Mouse (Mus musculus) stomach, embryonic 14.5 days (tissue): ENCODE results near the gene Fbln7. TPM values are rescaled to one million over a fixed set of nuclear protein-coding genes. Genes with fewer than 3 reads are reported as not detected.

ENCODE experiments used
- ATAC-seq: fragments of 200-750 bp; cut with Nextera tagmentation; 2 replicates; pipeline ENCODE4 v1.8.0; 2017; ENCODE audit warnings: low read depth, moderate TSS enrichment; ENCODE audit not compliant: insufficient number of reproducible peaks, insufficient read depth, low FRiP score
- H3K27ac ChIP-seq: fragments of 300-500 bp; sonication (generic); 2 replicates; pipeline ENCODE4 v1.5.1; 2014; ENCODE audit warnings: mild to moderate bottlenecking, low read length, moderate library complexity, mixed read lengths
- H3K27me3 ChIP-seq: fragments of 300-500 bp; sonication (generic); 2 replicates; pipeline ENCODE4 v1.6.1; 2014; ENCODE audit warnings: low read length, control low read depth, mixed read lengths; ENCODE audit not compliant: control insufficient read depth, insufficient read depth
- H3K36me3 ChIP-seq: fragments of 300-500 bp; sonication (generic); 2 replicates; pipeline ENCODE4 v1.6.1; 2014; ENCODE audit warnings: mild to moderate bottlenecking, control low read depth, low read length, moderate library complexity, mixed read lengths; ENCODE audit not compliant: control insufficient read depth, insufficient read depth
- H3K4me1 ChIP-seq: fragments of 300-500 bp; sonication (generic); 2 replicates; pipeline ENCODE4 v1.6.1; 2014; ENCODE audit warnings: low read length, control low read depth, mixed read lengths; ENCODE audit not compliant: control insufficient read depth, insufficient read depth
- H3K4me2 ChIP-seq: fragments of 300-500 bp; sonication (generic); replicated peaks from 2 replicates; pipeline ENCODE4 v1.6.1; 2014; ENCODE audit warnings: low read depth, low read length, control low read depth
- H3K4me3 ChIP-seq: fragments of 300-500 bp; sonication (generic); 2 replicates; pipeline ENCODE4 v1.5.1; 2014; ENCODE audit warnings: low read depth, low read length, control low read depth
- H3K9ac ChIP-seq: fragments of 300-500 bp; sonication (generic); replicated peaks from 2 replicates; pipeline ENCODE4 v1.6.1; 2014; ENCODE audit warnings: low read depth, mild to moderate bottlenecking, control low read depth, low read length, moderate library complexity, mixed read lengths
- H3K9me3 ChIP-seq: fragments of 300-500 bp; sonication (generic); 2 replicates; pipeline ENCODE4 v1.6.1; 2016; ENCODE audit warnings: low read depth, low read length, control low read depth; ENCODE audit not compliant: control insufficient read depth
- WGBS: fragments of 180-500 bp; shearing (Covaris S2); extraction: QIAGEN DNeasy Blood & Tissue Kit; methylation state at CpG from one replicate; pipeline ENCODE4 v1.1.7; 2014; 5-methylcytosine and 5-hydroxymethylcytosine counted together
- microRNA-seq: library from miRNA; unstranded; fragments of <30 nt; microRNA quantifications from one replicate; pipeline ENCODE4, GENCODE M21; 2016
- polyA plus RNA-seq: library from polyadenylated mRNA; unstranded; fragments of >200 nt; fragmentation: Nextera tagmentation; extraction: Ambion mirVana; gene quantifications from 2 replicates; pipeline ENCODE4 v1.2.1, GENCODE M21; 2014

The Fbln7 gene
- polyA plus RNA-seq, 1 experiment from 2014 or later, result 2.9 TPM

DNA sequence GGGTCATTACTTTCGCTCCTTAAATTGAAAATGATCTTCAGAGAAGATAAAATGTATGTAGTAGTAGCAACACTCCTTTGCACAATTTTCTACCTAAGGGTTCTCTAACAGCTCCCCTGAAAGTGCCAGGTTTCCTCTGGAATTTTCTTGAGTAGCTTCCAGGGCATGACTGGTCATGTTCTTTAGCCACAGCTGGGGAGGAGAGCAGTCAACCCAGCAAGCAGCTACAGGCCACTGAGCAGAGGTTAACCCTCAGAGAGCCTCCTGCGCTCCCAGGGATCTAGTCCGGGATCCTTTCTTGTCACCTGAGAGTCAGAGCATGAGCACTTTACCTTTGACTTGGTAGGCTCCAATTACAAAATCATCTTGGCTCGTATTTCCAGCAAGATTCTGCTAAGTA is 62.0 kb downstream of the Fbln7 start:
- no peak overlapping the region for H3K27ac ChIP-seq
- ATAC-seq, result no peak
- no peak overlapping the region for H3K4me2 ChIP-seq
- WGBS, result 87% methylated on average over 4 of the region's 4 CpGs
- no peak overlapping the region for H3K9ac ChIP-seq
- no peaks in the 10 kb centered on the region for H3K4me1 ChIP-seq
- no peaks in the 10 kb centered on the region for H3K9me3 ChIP-seq
- H3K4me3 ChIP-seq, result no peak overlapping the region
- H3K27me3 ChIP-seq, result no peaks in the 10 kb centered on the region
- peaks cover 4% of the 10 kb centered on the region; the same call in 1 of the 2 replicates for H3K36me3 ChIP-seq

GRCm38 (mm10) chr2:128928446-128928845 is 65.7 kb downstream of the Fbln7 start:
- Histone ChIP-seq H3K9me3 (no peaks in the 10 kb centered on the region), H3K36me3 (peaks cover 10% of the 10 kb centered on the region), H3K4me3 (no peak overlapping the region), H3K27me3 (no peaks in the 10 kb centered on the region), H3K9ac (no peak overlapping the region), H3K4me2 (no peak overlapping the region), H3K4me1 (no peaks in the 10 kb centered on the region), H3K27ac (no peak overlapping the region)
- no peak for ATAC-seq
- WGBS, result 76% methylated on average over 3 of the region's 3 CpGs

GRCm38 (mm10) chr2:128930704-128931103 is 67.9 kb downstream of the Fbln7 start:
- no peaks in the 10 kb centered on the region for H3K9me3 ChIP-seq
- H3K27ac ChIP-seq, result no peak overlapping the region
- H3K4me2 ChIP-seq, result no peak overlapping the region
- H3K27me3 ChIP-seq, result no peaks in the 10 kb centered on the region
- H3K9ac ChIP-seq, result no peak overlapping the region
- no peak for ATAC-seq
- H3K4me1 ChIP-seq, result no peaks in the 10 kb centered on the region
- H3K4me3 ChIP-seq, result no peak overlapping the region
- peaks cover 15% of the 10 kb centered on the region for H3K36me3 ChIP-seq

GRCm38 (mm10) chr2:128936256-128936655 is 73.5 kb downstream of the Fbln7 start:
- no peaks in the 10 kb centered on the region for H3K9me3 ChIP-seq
- peaks cover 5% of the 10 kb centered on the region; the same call in 1 of the 2 replicates for H3K36me3 ChIP-seq
- no peak for ATAC-seq
- no peak overlapping the region for H3K27ac ChIP-seq
- no peaks in the 10 kb centered on the region for H3K27me3 ChIP-seq
- H3K4me3 ChIP-seq, result no peak overlapping the region
- no peak overlapping the region for H3K9ac ChIP-seq
- 91% methylated on average over 3 of the region's 3 CpGs for WGBS
- H3K4me1 ChIP-seq, result no peaks in the 10 kb centered on the region
- no peak overlapping the region for H3K4me2 ChIP-seq

DNA sequence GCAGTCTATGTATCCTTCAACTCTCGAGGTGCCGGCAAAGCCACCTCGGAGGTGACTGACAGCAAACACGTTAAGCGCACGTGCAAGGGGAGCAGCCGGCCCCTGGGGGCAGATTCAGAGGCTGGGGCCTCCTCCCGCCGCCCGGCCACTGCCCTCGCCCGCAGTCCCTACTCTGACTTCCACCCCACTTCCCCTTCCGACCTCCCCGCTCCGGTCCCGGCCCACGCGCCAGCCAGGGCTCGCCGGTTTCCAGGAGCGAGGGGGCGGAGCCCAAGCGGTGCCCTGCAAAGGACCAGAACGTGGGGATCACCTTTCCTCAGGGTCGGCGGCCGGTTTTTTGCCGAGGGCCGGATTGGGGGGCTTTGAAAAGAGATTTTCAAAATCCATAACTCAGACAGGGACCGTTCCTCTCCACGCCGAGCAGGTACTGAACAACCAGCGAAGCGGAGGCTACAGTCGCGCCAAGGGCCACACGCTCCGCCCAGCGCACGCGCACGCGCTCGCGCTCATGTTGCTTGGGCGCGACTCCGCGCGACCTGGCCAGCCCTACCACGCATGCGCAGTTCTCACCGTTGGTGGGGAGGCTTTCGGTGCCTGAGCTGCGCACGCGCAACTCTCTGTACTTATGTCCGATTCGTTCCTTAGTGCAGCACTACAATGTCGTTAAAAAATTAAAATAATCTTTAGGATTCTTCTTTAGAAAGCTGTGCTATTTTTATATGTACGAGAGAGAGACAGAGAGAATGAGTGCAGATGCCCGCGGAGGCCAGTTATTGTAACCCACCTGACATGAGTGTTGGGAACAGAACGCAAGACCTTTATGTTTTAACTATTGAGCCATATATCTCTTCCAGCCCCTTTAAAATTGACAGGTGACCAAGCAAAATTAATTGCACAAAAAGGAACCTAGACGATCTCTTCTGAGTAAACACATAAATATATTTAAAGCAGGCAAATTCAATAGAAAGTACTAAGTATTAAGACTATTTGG is 81.1 kb downstream of the Fbln7 start, which contains the start of gene Zc3h8:
Gene Zc3h8 (minus strand): TSS at position 540 of the 991 bp plus-strand sequence.
- H3K9ac ChIP-seq, result peak within 1 kb of the TSS; percentile 36
- H3K9me3 ChIP-seq, result no peaks in the 10 kb centered on the region
- H3K27me3 ChIP-seq, result no peaks in the 10 kb centered on the region
- WGBS, result 1% methylated on average over 65 of the region's 65 CpGs
- peak within 1 kb of the TSS; percentile 61 for H3K4me2 ChIP-seq
- no peaks in the 10 kb centered on the region; the same call in 1 of the 2 replicates for H3K4me1 ChIP-seq
- H3K27ac ChIP-seq, result peak within 1 kb of the TSS; percentile 57
- peak; percentile 95 for ATAC-seq
- peak within 1 kb of the TSS; percentile 51 for H3K4me3 ChIP-seq
- H3K36me3 ChIP-seq, result no peaks in the 10 kb centered on the region

Small RNAs within 50 kb of the gene (microRNA-seq; reads per million reads assigned to microRNA genes)
- gene Gm22859, result not detected

Other genes starting within 250 kb of the Fbln7 start
- gene Anapc1, start 175.6 kb upstream of the Fbln7 start, polyA plus RNA-seq, result 86.0 and 86.3 TPM in 2 replicates
- gene Mertk, start 164.0 kb upstream of the Fbln7 start, polyA plus RNA-seq, result 5.4 and 6.1 TPM in 2 replicates
- 37.5 and 38.0 TPM in 2 replicates for gene Tmem87b, start 44.9 kb upstream of the Fbln7 start, polyA plus RNA-seq
- 8.1 and 9.0 TPM in 2 replicates for gene Zc3h8, start 81.1 kb downstream of the Fbln7 start, polyA plus RNA-seq
- gene Zc3h6, start 104.4 kb downstream of the Fbln7 start, polyA plus RNA-seq, result 2.6 TPM in 2 replicates
- gene Gm10762, start 104.7 kb downstream of the Fbln7 start, polyA plus RNA-seq, result 15.6 and 18.1 TPM in 2 replicates
- gene Vinac1, start 185.2 kb downstream of the Fbln7 start, polyA plus RNA-seq, result 0.21 and 0.22 TPM in 2 replicates
- 22.2 and 24.8 TPM in 2 replicates for gene Ttl, start 203.0 kb downstream of the Fbln7 start, polyA plus RNA-seq
- 22.4 and 26.8 TPM in 2 replicates for gene Polr1b, start 238.0 kb downstream of the Fbln7 start, polyA plus RNA-seq